Mouse (Mus musculus) urinary bladder, postnatal 4 days (tissue): ENCODE data around the gene Eea1.

Experiments
- DNase-seq, 2 experiments: peaks; one replicate each; pipeline ENCODE4 v3.0.0; 2021 to 2022; ENCODE audit warnings: low spot score in 2 of 2

Eea1 gene

GRCm38 (mm10) chr10:95949410-95949809, 9.0 kb downstream of the Eea1 start:
- no peak for DNase-seq

GRCm38 (mm10) chr10:95950194-95950593, 9.7 kb downstream of the Eea1 start:
- DNase-seq, result no peak

- DNase-seq, result no peak
Measured at GRCm38 (mm10) chr10:95950797-95951196, 10.3 kb downstream of the Eea1 start.

- DNase-seq, result no peak
Measured at GRCm38 (mm10) chr10:95951346-95951745, 10.9 kb downstream of the Eea1 start.

GRCm38 (mm10) chr10:95956629-95957028, 16.2 kb downstream of the Eea1 start:
- no peak for DNase-seq

- DNase-seq, result no peak
Measured at GRCm38 (mm10) chr10:95957574-95957973, 17.1 kb downstream of the Eea1 start.

- DNase-seq, result no peak
Measured at GRCm38 (mm10) chr10:95964679-95965078, 24.2 kb downstream of the Eea1 start.

- DNase-seq, result no peak
Measured at GRCm38 (mm10) chr10:95969694-95970093, 29.2 kb downstream of the Eea1 start.

GRCm38 (mm10) chr10:95970744-95971212, 30.3 kb downstream of the Eea1 start:
- no peak for DNase-seq

GRCm38 (mm10) chr10:95971341-95971740, 30.9 kb downstream of the Eea1 start:
- no peak for DNase-seq

GRCm38 (mm10) chr10:95971942-95972341, 31.5 kb downstream of the Eea1 start:
- DNase-seq, result no peak

- no peak for DNase-seq
Measured at GRCm38 (mm10) chr10:95974462-95974861, 34.0 kb downstream of the Eea1 start.

GRCm38 (mm10) chr10:95976798-95977197, 36.3 kb downstream of the Eea1 start:
- no peak for DNase-seq

GRCm38 (mm10) chr10:95989731-95990130, 49.3 kb downstream of the Eea1 start:
- DNase-seq, result no peak

GRCm38 (mm10) chr10:95991176-95991575, 50.7 kb downstream of the Eea1 start:
- no peak for DNase-seq

- no peak for DNase-seq
Measured at GRCm38 (mm10) chr10:96000904-96001303, 60.5 kb downstream of the Eea1 start.

GRCm38 (mm10) chr10:96015738-96016137, 75.3 kb downstream of the Eea1 start:
- no peak for DNase-seq

- no peak for DNase-seq
Measured at GRCm38 (mm10) chr10:96017418-96017817, 77.0 kb downstream of the Eea1 start.

GRCm38 (mm10) chr10:96033356-96033984, 93.0 kb downstream of the Eea1 start:
- no peak for DNase-seq

GRCm38 (mm10) chr10:96034106-96034505, 93.7 kb downstream of the Eea1 start:
- no peak for DNase-seq

GRCm38 (mm10) chr10:96035951-96036350, 95.5 kb downstream of the Eea1 start:
- DNase-seq, result no peak

- DNase-seq, result no peak
Measured at GRCm38 (mm10) chr10:96044216-96044615, 103.8 kb downstream of the Eea1 start.

GRCm38 (mm10) chr10:96047960-96048536, 107.6 kb downstream of the Eea1 start:
- no peak for DNase-seq

- DNase-seq, result no peak
Measured at GRCm38 (mm10) chr10:96048550-96048949, 108.1 kb downstream of the Eea1 start.
